Mouse (Mus musculus) ZHBTc4 (cell line): ENCODE measurements at regions not wholly inside any gene's neighbourhood (a gene's known extent, or its start where the extent isn't known, plus 50 kb on each side); places are given as distances from the start of the nearest gene placed in this dataset.
A peak's percentile ranks its signal among the peaks of the same experiment; 100 is the strongest.

Experiments
- DNase-seq: peaks from one replicate; pipeline ENCODE4 v3.0.0-alpha.2; 2011; ENCODE audit warnings: low read depth, low spot score

GRCm38 (mm10) chr2:50694849-50695248 is 398.2 kb upstream of the Mmadhc start:
- no peak for DNase-seq

- DNase-seq, result no peak
These were observed 397.3 kb upstream of the Mmadhc start for GRCm38 (mm10) chr2:50693784-50694350.

GRCm38 (mm10) chr2:50690120-50691103 is 393.8 kb upstream of the Mmadhc start:
- DNase-seq, result no peak

- no peak for DNase-seq
These were observed 391.1 kb upstream of the Mmadhc start for GRCm38 (mm10) chr2:50687672-50688151.

- peak; percentile 93 for DNase-seq
These were observed 390.6 kb upstream of the Mmadhc start for GRCm38 (mm10) chr2:50687222-50687621.

- DNase-seq, result no peak
These were observed 380.9 kb upstream of the Mmadhc start for GRCm38 (mm10) chr2:50677456-50677855.

GRCm38 (mm10) chr2:50675736-50676550 is 379.3 kb upstream of the Mmadhc start:
- no peak for DNase-seq

GRCm38 (mm10) chr2:50674856-50675175 is 378.2 kb upstream of the Mmadhc start:
- DNase-seq, result no peak

GRCm38 (mm10) chr2:50674151-50674855 is 377.7 kb upstream of the Mmadhc start:
- no peak for DNase-seq

- DNase-seq, result no peak
These were observed 372.7 kb upstream of the Mmadhc start for GRCm38 (mm10) chr2:50669297-50669696.

- DNase-seq, result no peak
These were observed 372.2 kb upstream of the Mmadhc start for GRCm38 (mm10) chr2:50668789-50669188.

- DNase-seq, result no peak
These were observed 370.6 kb upstream of the Mmadhc start for GRCm38 (mm10) chr2:50667180-50667579.

- no peak for DNase-seq
These were observed 365.9 kb upstream of the Mmadhc start for GRCm38 (mm10) chr2:50662504-50662903.

- DNase-seq, result no peak
These were observed 363.4 kb upstream of the Mmadhc start for GRCm38 (mm10) chr2:50660000-50660399.

GRCm38 (mm10) chr2:50657826-50658225 is 361.2 kb upstream of the Mmadhc start:
- DNase-seq, result no peak

GRCm38 (mm10) chr2:50656351-50656750 is 359.8 kb upstream of the Mmadhc start:
- no peak for DNase-seq

GRCm38 (mm10) chr2:50654953-50655324 is 358.3 kb upstream of the Mmadhc start:
- DNase-seq, result no peak

GRCm38 (mm10) chr2:50654221-50654952 is 357.8 kb upstream of the Mmadhc start:
- no peak for DNase-seq

GRCm38 (mm10) chr2:50653121-50653615 is 356.6 kb upstream of the Mmadhc start:
- peak; percentile 8 for DNase-seq

GRCm38 (mm10) chr2:50649656-50650055 is 353.1 kb upstream of the Mmadhc start:
- DNase-seq, result no peak

- no peak for DNase-seq
These were observed 346.6 kb upstream of the Mmadhc start for GRCm38 (mm10) chr2:50643219-50643618.
